Comparison of ENCODE assay signal across 11 mouse cellular contexts in genomic region chr4:141347365-141347797, GRCm38 (mm10). TPM values are rescaled to one million over a fixed set of nuclear protein-coding genes. Genes with fewer than 3 reads are reported as not detected.
DNase-seq lines count a peak whose midpoint lies in the region; ATAC-seq and TF ChIP-seq lines count a peak whose summit lies in the region.
"Had no signal": no experiment of that assay in that cellular context is flagged by ENCODE, and none has a peak within 500 bp of the region (broad histone marks: within the 10 kb centered on the region; RNA-seq: fewer than 3 reads in every experiment).

No protein-coding gene starts in this region.

- no peak overlapping the region for H3K4me2 ChIP-seq in kidney, embryonic 14.5 days (replicated peaks; ENCODE audit: low read depth, low read length)

- no peak overlapping the region for H3K27ac ChIP-seq in kidney, adult 2 months (ENCODE audit: insufficient read depth, low read depth, low read length)
- H3K27ac ChIP-seq in kidney, embryonic 14.5 days (ENCODE audit: low read depth, low read length), result no peak overlapping the region

- no peak for ATAC-seq in kidney, embryonic 14.5 days (ENCODE audit: low FRiP score, low TSS enrichment)
- ATAC-seq in erythroid progenitor cell, adult 5-6 weeks (replicated peaks; ENCODE audit: low FRiP score, poor library complexity, severe bottlenecking), result no peak
- ATAC-seq: hindbrain, embryonic 16.5 days; midbrain, embryonic 16.5 days had no signal

- H3K36me3 ChIP-seq in kidney, adult 2 months (ENCODE audit: control insufficient read depth, insufficient read depth, low read length), result no peaks in the 10 kb centered on the region
- no peaks in the 10 kb centered on the region for H3K36me3 ChIP-seq in kidney, embryonic 14.5 days (ENCODE audit: control insufficient read depth, insufficient read depth, low read length)

- H3K9me3 ChIP-seq in kidney, embryonic 14.5 days (ENCODE audit: control insufficient read depth, low read length), result no peaks in the 10 kb centered on the region

- H3K4me1 ChIP-seq in kidney, adult 2 months (ENCODE audit: control insufficient read depth, insufficient read depth, low read length), result 0 out of 2 replicates have a peak, but pooled peaks cover 5% of the 10 kb centered on the region
- peaks cover 17% of the 10 kb centered on the region for H3K4me1 ChIP-seq in kidney, embryonic 14.5 days (ENCODE audit: control insufficient read depth, insufficient read depth, low read length)

- no peak for TF ChIP-seq CTCF in kidney, adult 2 months (conservative IDR thresholded peaks at IDR 0.05; ENCODE audit: insufficient read depth, insufficient read length, low read depth, low read length)

- WGBS in kidney, adult 2 months, result 54% methylated on average over 8 of the region's 8 CpGs
- WGBS in kidney, embryonic 14.5 days, result 62% methylated on average over 8 of the region's 8 CpGs

- DNase-seq in kidney, adult 2 months, result peak; percentile 67
- DNase-seq in R1 (ENCODE audit: low read depth, low spot score), result peak; percentile 62
- peak; percentile 45 to 84 for DNase-seq in kidney, postnatal 25 days
- peak; percentile 81 for DNase-seq in lung, postnatal 36 days
- DNase-seq in left cerebral cortex, adult 11 months (ENCODE audit: low spot score), result no peak
- no peak for DNase-seq in c-Kit-positive CD71-positive TER-119-positive erythroid progenitor cells, embryonic 14.5 days (ENCODE audit: low spot score)

- TF ChIP-seq POLR2A in kidney, adult 2 months (IDR thresholded peaks at IDR 0.05; ENCODE audit: low read depth, low read length), result no peak

- H3K9ac ChIP-seq in kidney, embryonic 14.5 days (ENCODE audit: low read depth, low read length), result no peak overlapping the region

- no peaks in the 10 kb centered on the region for H3K27me3 ChIP-seq in kidney, adult 2 months (replicated peaks; ENCODE audit: control insufficient read depth, insufficient read depth, low read length)
- H3K27me3 ChIP-seq in kidney, embryonic 14.5 days (ENCODE audit: control insufficient read depth, insufficient read depth, low read length), result no peaks in the 10 kb centered on the region

- H3K4me3 ChIP-seq in kidney, adult 2 months (ENCODE audit: insufficient read depth, low read depth, low read length), result no peak overlapping the region
- H3K4me3 ChIP-seq in kidney, embryonic 14.5 days (ENCODE audit: low read length), result no peak overlapping the region

RNA-seq across cellular contexts. Expression of gene Fam131c, which starts 20.6 kb away (rescaled TPM):
- polyA plus RNA-seq in kidney, adult 2 months (2012; rRNA removed), result 1.8 and 2.0 TPM in 2 replicates
- 1.9 and 2.5 TPM in 2 replicates for polyA plus RNA-seq in kidney, embryonic 14.5 days (2014; fragmentation: Nextera tagmentation; extraction: Ambion mirVana)
- not detected in 2 replicates for total RNA-seq in erythroid progenitor cell, adult 5-6 weeks (2015; ENCODE audit: low replicate concordance)
- total RNA-seq in erythroid progenitor cell, adult 5-6 weeks (2017; ENCODE audit: low replicate concordance), result not detected in 2 replicates

RNA-seq across cellular contexts. Expression of gene Epha2, which starts 46.3 kb away (rescaled TPM):
- 8.1 and 9.6 TPM in 2 replicates for polyA plus RNA-seq in kidney, adult 2 months (2012; rRNA removed)
- polyA plus RNA-seq in kidney, embryonic 14.5 days (2014; fragmentation: Nextera tagmentation; extraction: Ambion mirVana), result 3.7 and 3.9 TPM in 2 replicates
- total RNA-seq in erythroid progenitor cell, adult 5-6 weeks (2015; ENCODE audit: low replicate concordance), result 1.3 TPM in 1 of 2 replicates, not detected in the other
- total RNA-seq in erythroid progenitor cell, adult 5-6 weeks (2017; ENCODE audit: low replicate concordance), result 0.39 TPM in 1 of 2 replicates, not detected in the other

RNA-seq across cellular contexts. Expression of gene Clcnka, which starts 51.1 kb away (rescaled TPM):
- polyA plus RNA-seq in kidney, adult 2 months (2012; rRNA removed), result 99.3 and 105 TPM in 2 replicates
- 2.0 and 3.9 TPM in 2 replicates for polyA plus RNA-seq in kidney, embryonic 14.5 days (2014; fragmentation: Nextera tagmentation; extraction: Ambion mirVana)
- not detected in 2 replicates for total RNA-seq in erythroid progenitor cell, adult 5-6 weeks (2015; ENCODE audit: low replicate concordance)
- not detected in 2 replicates for total RNA-seq in erythroid progenitor cell, adult 5-6 weeks (2017; ENCODE audit: low replicate concordance)
- total RNA-seq: left cerebral cortex, postnatal 10 days had no signal

Comparison
In these comparisons a context has a peak if more than half of its experiments do, and no peak if none do; other contexts are left out.
1. RNA of gene Clcnka, which starts 51.1 kb away (polyA plus RNA-seq): 99.3 to 105 TPM in kidney, adult 2 months; 2.0 to 3.9 TPM in kidney, embryonic 14.5 days; every median in the first group is over 10 times any median in the second.
2. DNase-seq: peak in kidney, adult 2 months (single experiment), R1 (single experiment), kidney, postnatal 25 days (2 of 2) and lung, postnatal 36 days (single experiment); none in left cerebral cortex, adult 11 months (single experiment) and c-Kit-positive CD71-positive TER-119-positive erythroid progenitor cells, embryonic 14.5 days (single experiment).